Mouse (Mus musculus): ENCODE results near the gene Prpsap1. TPM values are rescaled to one million over a fixed set of nuclear protein-coding genes. Genes with fewer than 3 reads are reported as not detected.
"Not testable (repeated sequence)": the region's sequence is repeated elsewhere in the genome, so short reads cannot be mapped to it uniquely, and the experiment has no call there.

The Prpsap1 gene
- total and polyA plus RNA-seq, 2 experiments from 2014 or later = 105 to 150 TPM

DNA sequence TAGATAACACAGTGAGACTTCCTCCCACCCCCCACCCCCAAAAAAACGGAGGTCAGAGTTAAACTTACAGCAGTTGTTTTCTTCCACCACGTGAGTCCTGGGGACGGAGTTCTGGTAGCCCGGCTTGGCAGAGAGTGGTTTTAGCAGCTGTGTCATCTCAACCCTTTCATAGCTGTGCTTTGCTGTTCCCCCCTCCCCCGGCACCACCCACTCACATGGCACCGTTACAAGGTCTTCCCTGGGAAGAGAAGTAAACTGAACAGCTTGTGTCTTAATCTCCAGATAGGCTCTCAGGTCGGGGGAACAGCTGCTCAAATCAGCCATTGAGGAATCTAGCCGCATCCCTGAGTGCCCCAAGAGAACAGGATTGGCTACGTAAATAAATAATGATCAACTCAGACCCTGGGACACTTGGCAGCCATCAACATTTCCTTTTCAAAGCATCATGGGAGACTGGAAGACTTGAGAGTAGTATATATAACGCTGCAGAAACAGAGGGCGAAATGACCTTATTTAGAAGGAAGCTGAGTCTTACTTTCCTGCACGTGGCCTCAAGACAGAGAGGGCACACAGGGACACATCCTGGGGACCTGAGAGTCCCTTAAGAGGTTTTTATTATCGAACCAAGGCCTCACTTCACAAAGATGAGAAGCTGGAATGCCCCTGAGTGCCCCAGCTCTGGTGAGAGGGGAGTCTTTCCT lies 622 bp upstream of the Prpsap1 start:
- TF ChIP-seq CTCF (IDR thresholded peaks at IDR 0.05; ENCODE audit: low read depth) = no peak
- WGBS = 33% methylated on average over 13 of the region's 13 CpGs
- Histone ChIP-seq H3K9me3 (ENCODE audit: low read length) (no peaks in the 10 kb centered on the region), H3K27ac (0 out of 2 replicates have a peak overlapping the region, but pooled peaks have one; percentile 32), H3K36me3 (ENCODE audit: insufficient read depth, low read length) (no peaks in the 10 kb centered on the region), H3K4me1 (ENCODE audit: insufficient read depth, low read length) (no peaks in the 10 kb centered on the region), H3K4me3 (ENCODE audit: low read length) (no peak overlapping the region), H3K27me3 (ENCODE audit: insufficient read depth, low read length) (no peaks in the 10 kb centered on the region), H3K4me2 (ENCODE audit: low read depth, low read length) (no peak overlapping the region), H3K9ac (replicated peaks; ENCODE audit: low read length) (no peak overlapping the region)
- DNase-seq (ENCODE audit: low spot score) (peak; percentile 64), ATAC-seq (no peak)

DNA sequence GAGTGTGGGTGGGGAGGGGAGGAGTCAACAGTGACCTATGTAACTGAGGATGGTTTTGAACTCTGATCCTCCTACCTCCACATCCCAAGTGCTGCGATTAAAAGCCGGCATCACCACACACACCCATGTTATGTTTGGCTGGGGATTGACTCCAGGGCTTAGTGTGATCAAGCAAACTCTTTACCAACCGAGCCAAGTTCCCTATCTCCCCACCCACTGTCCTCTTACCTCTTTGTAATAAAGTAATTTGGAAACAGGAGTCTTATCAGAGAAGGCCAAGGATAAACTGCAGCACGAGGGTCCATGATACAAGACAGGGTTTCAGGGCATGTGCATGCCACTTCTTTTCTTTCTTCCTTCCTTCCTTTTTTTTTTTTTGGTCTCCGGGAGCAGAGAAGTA lies 811 bp downstream of the Prpsap1 start:
- Histone ChIP-seq H3K4me2 (ENCODE audit: low read depth, low read length) (no peak overlapping the region), H3K27me3 (ENCODE audit: insufficient read depth, low read length) (no peaks in the 10 kb centered on the region), H3K9me3 (ENCODE audit: low read length) (no peaks in the 10 kb centered on the region), H3K4me3 (ENCODE audit: low read length) (no peak overlapping the region), H3K36me3 (ENCODE audit: insufficient read depth, low read length) (no peaks in the 10 kb centered on the region), H3K9ac (replicated peaks; ENCODE audit: low read length) (no peak overlapping the region), H3K4me1 (ENCODE audit: insufficient read depth, low read length) (peaks cover 5% of the 10 kb centered on the region; the same call in 1 of the 2 replicates), H3K27ac (no peak overlapping the region)
- ATAC-seq = no peak
- TF ChIP-seq CTCF (IDR thresholded peaks at IDR 0.05; ENCODE audit: low read depth) = no peak
- no peak for DNase-seq (ENCODE audit: low spot score)
- 81% methylated on average over 5 of the region's 5 CpGs for WGBS

DNA sequence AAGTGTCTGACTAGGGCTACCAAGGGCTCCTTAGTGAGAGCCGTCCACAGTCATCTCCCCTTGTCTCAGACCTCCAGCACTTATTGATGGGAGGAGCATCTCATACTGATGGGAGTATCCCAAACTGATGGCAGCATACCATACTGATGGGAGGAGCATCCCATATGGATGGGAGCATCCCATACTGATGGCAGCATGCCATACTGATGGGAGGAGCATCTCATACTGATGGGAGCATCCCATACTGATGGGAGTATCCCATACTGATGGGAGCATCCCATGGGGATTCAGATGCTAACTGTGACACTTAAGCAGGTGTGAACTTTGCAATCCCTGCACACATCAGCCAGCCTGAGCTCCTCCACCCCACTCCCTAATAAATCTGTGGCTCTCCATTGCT lies 1.5 kb downstream of the Prpsap1 start:
- H3K27me3 ChIP-seq (ENCODE audit: insufficient read depth, low read length); H3K36me3 ChIP-seq (ENCODE audit: insufficient read depth, low read length); H3K4me1 ChIP-seq (ENCODE audit: insufficient read depth, low read length); ATAC-seq; H3K9ac ChIP-seq (replicated peaks; ENCODE audit: low read length); H3K9me3 ChIP-seq (ENCODE audit: low read length); H3K4me3 ChIP-seq (ENCODE audit: low read length); H3K27ac ChIP-seq; DNase-seq (ENCODE audit: low spot score); H3K4me2 ChIP-seq (ENCODE audit: low read depth, low read length): not testable (repeated sequence)
- WGBS = 70% methylated on average over 1 of the region's 1 CpGs

DNA sequence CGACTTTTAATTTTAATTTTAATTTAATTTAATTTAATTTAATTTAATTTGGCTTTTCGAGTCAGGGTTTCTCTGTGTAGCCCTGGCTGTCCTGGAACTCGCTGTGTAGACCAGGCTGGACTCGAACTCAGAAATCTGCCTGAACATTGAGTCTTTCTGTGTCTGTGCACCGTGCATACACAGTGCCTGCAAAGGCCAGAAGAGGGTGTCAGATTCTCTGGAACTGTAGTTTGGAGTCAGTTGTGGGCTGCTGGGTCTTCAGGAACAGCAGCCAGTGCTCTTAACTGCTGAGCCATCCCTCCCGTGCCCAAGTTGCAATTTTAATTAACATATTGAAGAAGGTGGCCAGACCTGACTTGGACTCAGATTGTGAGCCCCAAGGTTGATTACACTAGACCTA lies 2.7 kb downstream of the Prpsap1 start:
- Histone ChIP-seq H3K4me3 (ENCODE audit: low read length) (no peak overlapping the region), H3K36me3 (ENCODE audit: insufficient read depth, low read length) (peaks cover under 1% of the 10 kb centered on the region; the same call in 1 of the 2 replicates), H3K27me3 (ENCODE audit: insufficient read depth, low read length) (no peaks in the 10 kb centered on the region), H3K27ac (no peak overlapping the region), H3K9me3 (ENCODE audit: low read length) (no peaks in the 10 kb centered on the region), H3K4me1 (ENCODE audit: insufficient read depth, low read length) (peaks cover 5% of the 10 kb centered on the region; the same call in 1 of the 2 replicates), H3K4me2 (ENCODE audit: low read depth, low read length) (no peak overlapping the region), H3K9ac (replicated peaks; ENCODE audit: low read length) (no peak overlapping the region)
- ATAC-seq = no peak
- 67% methylated on average over 6 of the region's 6 CpGs for WGBS
- TF ChIP-seq CTCF (IDR thresholded peaks at IDR 0.05; ENCODE audit: low read depth) = 0 out of 2 replicates have a peak, but pooled peaks have one; percentile 9
- DNase-seq (ENCODE audit: low spot score) = no peak

DNA sequence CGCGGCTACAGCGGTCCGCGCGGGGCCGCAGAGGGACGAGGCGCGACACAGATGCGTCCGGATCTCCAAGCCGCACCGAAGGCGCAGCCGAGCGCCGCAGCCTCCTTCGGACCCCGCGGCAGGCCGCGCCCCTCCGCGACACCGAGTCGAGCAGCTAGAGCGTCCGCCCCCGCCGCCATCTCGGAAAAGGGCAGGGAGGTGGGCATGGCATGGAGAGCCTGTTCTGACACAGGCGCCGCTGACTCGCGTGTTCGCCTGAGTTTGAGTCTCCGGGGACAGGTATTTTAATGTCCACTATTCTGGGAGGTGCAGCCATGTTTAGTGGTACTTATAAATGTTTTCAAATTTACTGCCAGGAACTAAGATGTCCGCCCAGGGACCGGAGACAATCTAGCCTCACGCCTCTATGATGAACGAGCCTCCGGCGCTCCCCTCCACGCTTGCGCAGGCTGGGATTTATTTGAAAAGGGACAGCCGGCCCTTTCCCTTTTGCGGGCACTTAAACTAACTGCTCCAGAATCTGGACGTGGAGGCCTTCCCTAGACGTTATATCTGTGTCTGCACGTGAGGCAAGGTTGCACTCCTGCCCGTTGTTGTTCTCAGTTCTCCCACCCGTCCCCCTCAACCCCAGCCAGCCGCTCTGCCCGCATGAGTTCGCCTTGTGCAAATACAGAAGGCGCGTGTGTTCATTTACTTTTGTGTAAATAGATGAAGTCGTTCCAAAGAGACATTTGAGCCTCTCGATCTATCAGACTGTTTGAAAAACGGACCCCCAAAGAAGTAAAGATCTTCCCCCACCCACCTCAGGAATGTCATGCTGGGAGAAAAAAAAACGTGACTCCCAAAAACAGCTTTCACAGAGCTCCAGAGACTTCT lies 3.5 kb downstream of the Prpsap1 start:
- Histone ChIP-seq H3K9ac (replicated peaks; ENCODE audit: low read length) (peak overlapping the region; percentile 86), H3K27me3 (ENCODE audit: insufficient read depth, low read length) (no peaks in the 10 kb centered on the region), H3K9me3 (ENCODE audit: low read length) (no peaks in the 10 kb centered on the region), H3K4me1 (ENCODE audit: insufficient read depth, low read length) (peaks cover 5% of the 10 kb centered on the region; the same call in 1 of the 2 replicates), H3K36me3 (ENCODE audit: insufficient read depth, low read length) (peaks cover 6% of the 10 kb centered on the region; the same call in 1 of the 2 replicates), H3K4me3 (ENCODE audit: low read length) (peak overlapping the region; percentile 91), H3K27ac (peak overlapping the region; percentile 92), H3K4me2 (ENCODE audit: low read depth, low read length) (peak overlapping the region; percentile 62)
- WGBS = 0% methylated on average over 62 of the region's 62 CpGs
- no peak for TF ChIP-seq CTCF (IDR thresholded peaks at IDR 0.05; ENCODE audit: low read depth)
- ATAC-seq (peak; percentile 94), DNase-seq (ENCODE audit: low spot score) (peak; percentile 96)

DNA sequence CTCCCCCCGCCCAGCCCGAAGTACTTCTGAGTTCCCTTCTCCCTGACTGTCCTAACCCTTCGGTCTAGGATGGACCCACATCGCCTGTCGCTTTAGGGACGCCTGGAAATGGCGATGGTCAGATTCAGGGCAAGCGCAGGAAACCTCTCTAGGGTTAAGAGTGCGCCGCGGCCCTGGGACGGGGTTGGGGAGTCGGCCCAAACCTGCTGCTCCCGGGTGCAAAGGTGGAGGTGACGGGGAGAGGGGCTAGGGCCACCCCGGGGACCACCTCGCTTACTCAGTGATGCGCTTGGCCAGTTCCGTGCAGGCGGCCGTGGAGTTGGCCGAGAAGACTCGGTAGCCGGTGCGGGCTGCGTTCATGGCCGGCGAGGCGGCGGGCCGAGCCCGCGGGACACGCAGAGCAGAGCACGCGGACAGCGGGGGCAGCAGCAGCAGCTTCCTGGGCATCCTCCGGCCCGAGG lies 4.2 kb downstream of the Prpsap1 start:
- Histone ChIP-seq H3K27ac (peak overlapping the region; percentile 92), H3K36me3 (ENCODE audit: insufficient read depth, low read length) (peaks cover 13% of the 10 kb centered on the region; the same call in 1 of the 2 replicates), H3K9ac (replicated peaks; ENCODE audit: low read length) (peak overlapping the region; percentile 86), H3K4me1 (ENCODE audit: insufficient read depth, low read length) (peaks cover 5% of the 10 kb centered on the region; the same call in 1 of the 2 replicates), H3K9me3 (ENCODE audit: low read length) (no peaks in the 10 kb centered on the region), H3K27me3 (ENCODE audit: insufficient read depth, low read length) (no peaks in the 10 kb centered on the region), H3K4me3 (ENCODE audit: low read length) (peak overlapping the region; percentile 91), H3K4me2 (ENCODE audit: low read depth, low read length) (peak overlapping the region; percentile 62)
- WGBS = under 1% methylated on average over 38 of the region's 39 CpGs
- TF ChIP-seq CTCF (IDR thresholded peaks at IDR 0.05; ENCODE audit: low read depth) = no peak
- ATAC-seq (no peak; the same call in none of the 2 replicates), DNase-seq (ENCODE audit: low spot score) (peak; percentile 21)
